Mouse (Mus musculus) thymus, adult 2 months (tissue): Measurements from ENCODE around the gene Oprm1.

ENCODE experiments used
- CTCF ChIP-seq: fragments of 200-500 bp; IDR thresholded peaks from 2 replicates; pipeline ENCODE4 v1.5.1; 2012; ENCODE audit warnings: mild to moderate bottlenecking, control low read depth, low read length, moderate library complexity, borderline replicate concordance; ENCODE audit not compliant: control insufficient read depth, poor library complexity, insufficient read depth; ENCODE audit errors: extremely low read depth
- POLR2A ChIP-seq: fragments of 200-500 bp; IDR thresholded peaks from 2 replicates; pipeline ENCODE4 v1.6.1; 2012; ENCODE audit warnings: mild to moderate bottlenecking, low read length, control low read depth, moderate library complexity; ENCODE audit not compliant: control insufficient read depth, poor library complexity, insufficient read depth; ENCODE audit errors: extremely low read depth

- TF ChIP-seq CTCF (no peak), POLR2A (no peak)
Measured at GRCm38 (mm10) chr10:7019781-7020386, 261.6 kb downstream of the Oprm1 start.
